Mouse (Mus musculus): ENCODE measurements around the gene Togaram2. TPM values are rescaled to one million over a fixed set of nuclear protein-coding genes. Genes with fewer than 3 reads are reported as not detected.
"Not testable (repeated sequence)": the region's sequence is repeated elsewhere in the genome, so short reads cannot be mapped to it uniquely, and the experiment has no call there.

The Togaram2 gene
- total RNA-seq, 4 experiments from 2014 or later = 2.3 to 5.6 (median 2.5) TPM

GRCm38 (mm10) chr17:71730655-71731054 is 57.6 kb downstream of the Togaram2 start:
- DNase-seq (ENCODE audit: low spot score in 2 of 2) = no peak

GRCm38 (mm10) chr17:71736442-71736841 is 63.4 kb downstream of the Togaram2 start:
- no peak for DNase-seq (ENCODE audit: low spot score in 2 of 2)

DNA sequence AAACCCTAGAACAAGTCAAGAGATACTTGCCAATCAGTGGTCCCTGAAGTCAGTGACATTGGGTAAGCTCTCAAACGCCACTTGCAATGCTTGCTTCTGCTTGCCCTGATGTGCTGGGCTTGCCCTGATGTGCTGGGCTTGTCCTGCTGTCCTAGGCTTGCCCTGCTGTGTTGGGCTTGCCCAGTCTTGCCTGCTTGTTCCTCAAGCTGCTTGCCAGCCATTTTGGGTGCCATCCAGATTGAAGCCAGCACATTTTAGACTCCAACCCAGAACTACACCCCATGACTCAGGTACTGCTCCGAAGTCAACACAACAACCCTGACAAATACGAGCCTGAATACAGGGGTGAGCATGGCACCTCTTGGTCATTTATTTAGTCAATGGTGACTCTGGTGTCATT is 69.1 kb downstream of the Togaram2 start:
- DNase-seq (ENCODE audit: low spot score in 2 of 2) = no peak

DNA sequence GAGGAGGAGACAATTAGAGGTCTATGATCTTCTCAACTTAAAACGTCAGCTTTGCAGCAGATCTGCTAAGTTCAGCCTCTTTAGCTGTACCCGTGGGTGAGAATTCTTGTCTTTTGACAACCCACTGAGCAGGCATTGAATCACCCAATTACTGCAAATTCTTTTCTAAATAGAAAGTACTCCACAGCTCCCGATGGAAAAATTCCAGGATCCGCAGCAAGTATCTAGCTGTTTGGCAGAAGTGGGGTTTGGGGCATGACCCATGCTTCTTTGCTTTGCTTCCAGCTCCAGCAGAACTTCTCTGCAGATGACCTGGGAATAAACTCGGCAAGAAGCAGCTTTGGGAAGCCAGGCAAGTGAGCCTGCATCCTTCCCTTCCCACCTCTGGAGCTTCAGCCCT is 69.9 kb downstream of the Togaram2 start:
- DNase-seq (ENCODE audit: low spot score in 2 of 2) = peak; percentile 28 to 29

DNA sequence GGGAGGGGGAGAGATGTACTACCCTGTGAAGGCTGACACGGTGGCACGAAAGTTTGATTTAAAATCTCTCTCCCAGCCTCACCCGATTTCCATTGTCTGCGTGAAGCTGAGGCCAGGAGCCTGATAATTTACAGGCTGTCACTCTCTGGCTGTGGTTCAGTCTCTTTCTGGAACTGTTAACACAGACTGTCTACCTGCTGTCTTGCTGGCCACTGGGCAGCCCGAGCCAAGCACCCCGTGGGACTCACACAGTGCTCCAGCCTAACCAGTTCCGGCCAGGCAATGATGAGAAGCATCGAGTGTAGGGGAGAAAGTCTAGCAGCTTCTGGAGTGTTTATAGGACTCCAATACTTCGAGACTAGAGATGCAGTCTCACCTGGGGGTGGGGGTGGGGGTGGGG is 73.1 kb downstream of the Togaram2 start:
- no peak for DNase-seq (ENCODE audit: low spot score in 2 of 2)

DNA sequence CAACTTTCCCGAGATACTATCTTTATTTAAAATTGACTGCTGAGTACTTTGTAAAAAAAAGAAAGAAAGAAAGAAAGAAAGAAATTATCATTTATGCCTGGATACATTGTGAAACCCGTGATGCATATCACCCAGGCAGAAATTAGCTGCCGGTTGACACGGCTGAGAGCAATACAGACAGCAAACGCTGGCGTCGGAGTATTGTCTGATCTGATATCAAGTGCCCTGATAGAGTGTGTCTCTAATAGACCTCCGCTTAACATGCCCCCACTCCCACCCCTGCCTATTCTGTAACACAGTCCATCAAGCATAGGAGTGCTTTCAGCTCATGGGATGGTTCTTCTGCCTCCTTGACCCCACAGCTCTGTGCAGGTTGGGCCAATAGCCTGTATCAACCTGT is 74.5 kb downstream of the Togaram2 start:
- DNase-seq (ENCODE audit: low spot score in 2 of 2) = no peak

DNA sequence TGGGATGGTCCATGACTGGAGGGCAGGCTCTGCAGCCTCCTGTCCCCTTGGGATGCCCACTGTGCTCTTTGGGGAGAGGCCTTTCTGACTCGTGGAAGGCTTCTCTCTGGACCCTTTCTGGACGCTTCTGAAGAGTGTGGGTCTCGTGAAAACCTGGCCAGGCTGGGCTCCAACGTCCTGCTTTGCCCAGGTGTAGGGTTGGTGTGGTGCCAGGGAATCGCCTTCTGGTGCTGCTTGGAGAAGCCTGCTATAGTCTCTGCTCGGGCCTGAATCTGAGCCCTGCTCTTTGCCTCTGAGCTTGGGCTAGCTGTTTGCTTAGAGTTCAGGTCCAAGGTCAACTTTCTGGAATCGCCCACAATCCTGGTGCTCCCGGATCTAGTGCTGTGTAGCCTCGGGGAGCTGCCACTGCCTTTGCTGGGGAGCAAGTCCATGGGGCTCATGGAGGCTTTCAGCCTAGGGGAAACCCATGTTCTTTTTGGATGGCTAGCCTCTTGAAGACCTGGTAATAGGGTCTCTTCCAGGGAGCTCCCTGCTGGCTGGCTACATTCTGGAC is 76.6 kb downstream of the Togaram2 start:
- no peak for DNase-seq (ENCODE audit: low spot score in 2 of 2)

DNA sequence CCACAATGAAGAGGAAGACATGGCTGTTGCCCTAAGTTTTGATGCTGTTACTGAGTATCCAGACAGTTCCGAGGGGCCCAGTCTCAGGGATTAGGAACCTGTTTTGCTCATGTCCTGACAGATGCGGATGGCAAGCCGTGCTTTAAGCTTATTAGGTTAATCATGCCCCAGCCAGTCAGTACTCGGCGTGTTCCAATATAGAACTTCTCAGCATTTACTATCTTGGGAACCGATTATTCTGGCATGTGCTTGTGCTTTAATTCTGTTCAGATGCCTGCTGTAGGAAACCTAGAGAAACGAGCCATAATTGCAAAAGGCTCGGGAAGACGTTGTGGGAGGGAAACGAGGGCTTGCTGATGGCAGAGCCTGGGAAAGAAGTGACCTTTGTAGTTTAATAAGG is 79.8 kb downstream of the Togaram2 start, which contains the start of gene Pcare:
Gene Pcare, minus strand, starts transcription at position 64 of the 400 bp plus-strand sequence.
- DNase-seq (ENCODE audit: low spot score in 2 of 2) = no peak

GRCm38 (mm10) chr17:71760536-71760935 is 87.5 kb downstream of the Togaram2 start:
- no peak for DNase-seq (ENCODE audit: low spot score in 2 of 2)

DNA sequence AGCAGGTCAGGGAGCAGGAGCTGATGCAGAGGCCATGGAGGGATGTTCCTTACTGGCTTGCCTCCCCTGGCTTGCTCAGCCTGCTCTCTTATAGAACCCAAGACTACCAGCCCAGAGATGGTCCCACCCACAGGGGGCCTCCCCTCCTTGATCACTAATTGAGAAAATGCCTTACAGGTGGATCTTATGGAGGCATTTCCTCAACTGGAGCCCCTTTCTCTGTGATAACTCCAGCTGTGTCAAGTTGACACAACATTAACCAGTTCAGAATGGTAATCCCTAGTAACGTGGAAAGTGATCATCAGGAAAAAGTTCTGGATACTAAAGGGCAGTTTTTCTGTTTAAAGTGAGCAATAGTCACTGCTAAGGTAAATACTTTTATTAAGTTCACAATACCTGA is 95.1 kb downstream of the Togaram2 start, which contains the start of gene Clip4:
Gene Clip4, plus strand, starts transcription at position 301 of the 400 bp plus-strand sequence.
- not testable (repeated sequence) for DNase-seq (ENCODE audit: low spot score in 2 of 2)

GRCm38 (mm10) chr17:71769564-71769963 is 96.5 kb downstream of the Togaram2 start:
- DNase-seq (ENCODE audit: low spot score in 2 of 2) = no peak

DNA sequence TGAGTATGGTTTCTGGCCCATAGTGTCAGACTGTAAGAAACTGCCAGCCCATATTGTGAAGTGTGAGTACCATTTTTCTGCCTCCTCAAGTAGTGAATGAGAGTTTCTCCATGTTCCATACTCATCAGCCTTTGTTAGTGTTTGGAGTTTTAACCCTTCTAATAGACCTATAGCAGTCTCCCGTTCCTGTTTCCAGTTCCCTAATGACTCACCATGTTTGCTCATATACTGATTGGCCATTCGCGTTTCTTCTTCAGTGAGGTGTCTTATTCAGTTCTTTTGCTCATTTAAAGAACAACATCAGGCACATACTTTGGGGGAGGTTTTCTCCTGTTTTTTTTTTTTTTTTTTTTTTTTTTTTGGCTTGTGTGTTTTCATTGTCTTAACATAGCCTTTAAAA is 97.6 kb downstream of the Togaram2 start:
- no peak for DNase-seq (ENCODE audit: low spot score in 2 of 2)

- no peak for DNase-seq (ENCODE audit: low spot score in 2 of 2)
Observed at GRCm38 (mm10) chr17:71774173-71774572, 101.1 kb downstream of the Togaram2 start.

- no peak for DNase-seq (ENCODE audit: low spot score in 2 of 2)
Observed at GRCm38 (mm10) chr17:71775279-71775678, 102.2 kb downstream of the Togaram2 start.

DNA sequence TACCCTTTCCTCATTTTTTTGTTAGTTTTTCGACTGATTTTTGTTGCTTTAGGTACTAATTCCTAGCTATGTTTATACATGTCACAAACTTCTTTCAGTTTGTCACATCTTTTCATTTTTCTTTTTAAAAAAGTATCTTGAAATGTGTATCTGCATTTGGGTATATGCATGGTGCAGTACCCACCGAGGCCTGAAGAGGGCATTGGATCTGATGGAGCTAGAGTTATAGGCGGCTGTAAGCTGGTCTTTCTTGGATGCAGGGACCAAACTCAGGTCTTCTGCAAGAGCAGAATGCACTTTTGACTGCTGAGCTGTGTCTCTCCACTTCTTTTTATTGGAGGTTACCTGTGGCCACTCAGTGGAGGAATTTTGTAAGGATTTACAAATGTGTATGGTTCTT is 105.6 kb downstream of the Togaram2 start:
- no peak for DNase-seq (ENCODE audit: low spot score in 2 of 2)

Other genes with a start within 250 kb of the Togaram2 start
- gene Gm4707, start 213.3 kb upstream of the Togaram2 start, total RNA-seq (2022) = 1 to 10 TPM; 1.7 to 3.8 (median 2.7) TPM
- gene Smchd1, start 197.9 kb upstream of the Togaram2 start, total RNA-seq (2022) = 10 to 100 TPM; 30.3 to 34.7 (median 33.9) TPM
- under 1 TPM; 0.37 to 0.73 (median 0.64) TPM for gene Ndc80, start 146.4 kb upstream of the Togaram2 start, total RNA-seq (2022)
- 1 to 10 TPM; 1.1 to 2.4 (median 2.1) TPM for gene Spdya, start 121.2 kb upstream of the Togaram2 start, total RNA-seq (2022)
- 10 to 100 TPM; 28.2 to 36.9 (median 32.6) TPM for gene Wdr43, start 57.4 kb upstream of the Togaram2 start, total RNA-seq (2022)
- gene Pcare, start 79.6 kb downstream of the Togaram2 start, total RNA-seq (2022) = under 1 TPM; 0.09 to 0.27 (median 0.17) TPM
- gene Clip4, start 95.2 kb downstream of the Togaram2 start, total RNA-seq (2022) = 10 to 100 TPM; 78.0 to 95.5 (median 87.4) TPM

All from layer of hippocampus, adult 8-10 months (tissue).